Mouse (Mus musculus) right cerebral cortex, adult 18-20 months (tissue): ENCODE measurements around the gene St6galnac5.
"Not testable (repeated sequence)": the region's sequence is repeated elsewhere in the genome, so short reads cannot be mapped to it uniquely, and the experiment has no call there.

Experiments used
- DNase-seq: peaks from one replicate; pipeline ENCODE4 v3.0.0; 2022; ENCODE audit warnings: mixed read lengths

The St6galnac5 gene

DNA sequence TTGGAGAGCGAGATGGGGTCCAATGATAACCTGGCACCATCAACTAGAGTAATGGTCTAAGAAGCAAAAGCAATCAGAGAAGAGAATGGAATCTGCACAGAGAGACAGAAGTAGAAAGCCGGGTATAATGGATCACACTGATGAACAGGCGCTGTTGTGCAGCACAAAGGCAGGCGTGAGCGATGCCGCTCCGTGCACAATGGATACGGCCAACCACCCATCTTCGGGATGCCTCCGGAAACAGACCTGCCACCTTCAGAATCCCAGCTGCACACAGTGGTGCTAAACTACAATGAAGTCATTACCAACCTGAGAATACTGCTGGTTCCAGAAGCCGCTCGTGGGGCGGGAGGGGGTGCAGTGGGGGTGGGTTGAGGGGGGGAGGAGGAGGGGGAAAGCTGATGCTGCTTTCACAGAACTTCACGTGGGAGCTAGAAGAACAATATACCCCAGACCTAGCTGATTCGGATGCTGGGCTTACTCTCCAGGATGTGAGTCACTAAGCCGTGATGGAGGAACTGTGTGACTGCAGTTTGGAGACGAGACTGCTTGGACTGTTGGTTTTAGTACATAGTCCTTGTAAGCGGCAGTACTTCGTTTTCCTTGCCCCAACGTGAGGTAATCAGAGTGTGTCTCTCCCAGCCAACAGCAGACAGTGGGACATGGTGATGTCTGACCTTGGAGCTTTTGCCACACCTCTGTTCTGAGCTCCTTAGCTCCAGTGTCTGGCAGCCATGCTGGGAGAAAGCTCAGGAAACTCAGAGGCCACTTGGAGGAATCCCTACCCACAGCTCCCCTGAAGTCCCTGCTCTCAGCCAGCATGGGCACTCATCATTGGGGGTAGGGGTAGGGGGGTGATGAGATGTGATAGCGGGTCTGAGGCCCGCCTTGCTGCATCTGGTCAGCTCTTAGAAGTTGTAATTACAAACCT, 115.7 kb downstream of the St6galnac5 start:
- DNase-seq: peak; percentile 25

DNA sequence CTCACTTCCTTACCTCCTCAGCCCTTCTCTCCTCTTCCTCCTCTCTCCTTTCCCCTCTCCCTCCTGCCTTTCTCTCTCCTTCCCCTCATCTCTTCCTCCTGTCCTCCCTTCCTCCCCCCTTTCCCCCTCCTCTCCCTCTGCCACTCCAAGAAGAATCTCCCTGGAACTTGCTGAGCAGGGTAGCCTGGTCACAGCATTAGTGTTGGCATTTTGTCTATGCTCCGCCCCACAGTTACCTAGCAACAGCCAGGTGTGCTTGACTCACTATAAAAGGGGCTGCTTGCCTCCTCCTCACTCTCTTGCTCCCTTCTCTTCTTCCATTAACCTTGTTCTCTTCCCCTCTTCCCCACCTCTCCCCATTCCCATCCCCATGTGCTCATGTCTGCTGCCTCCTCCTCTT, 120.1 kb downstream of the St6galnac5 start:
- no peak for DNase-seq

GRCm38 (mm10) chr3:152861450-152861849, 120.6 kb downstream of the St6galnac5 start:
- DNase-seq: no peak

GRCm38 (mm10) chr3:152856095-152856494, 126.0 kb downstream of the St6galnac5 start:
- DNase-seq: no peak

DNA sequence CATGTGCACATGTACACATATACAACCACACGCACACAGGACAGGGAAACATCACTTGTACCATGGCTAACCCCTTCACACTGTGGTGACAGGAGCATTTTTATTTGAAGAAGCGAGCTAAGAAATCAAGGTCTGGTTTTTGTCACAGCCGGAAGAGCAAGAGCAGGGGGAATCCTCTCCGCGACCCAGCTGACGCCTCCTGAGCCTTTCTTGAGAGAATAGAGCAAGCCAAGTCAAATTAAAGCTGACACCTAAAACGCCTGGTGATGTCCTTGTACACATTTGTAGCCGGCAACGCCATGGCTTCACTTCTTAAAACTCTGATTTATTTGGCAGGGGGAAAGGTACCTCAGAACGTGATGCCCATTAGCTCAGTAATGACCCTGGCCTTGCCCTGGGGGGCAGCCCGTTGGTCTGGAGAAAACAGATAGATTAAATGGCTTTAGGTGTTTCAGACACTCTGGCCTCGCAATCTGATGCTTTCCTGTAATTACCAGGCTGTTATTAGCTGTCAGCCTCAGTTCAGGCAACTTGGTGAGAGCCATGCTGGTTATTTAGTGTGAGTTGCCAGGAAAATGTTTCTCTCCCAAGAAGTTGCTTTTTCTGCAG, 126.9 kb downstream of the St6galnac5 start:
- no peak for DNase-seq

- DNase-seq: no peak
These were observed 138.1 kb downstream of the St6galnac5 start for GRCm38 (mm10) chr3:152843925-152844324.

DNA sequence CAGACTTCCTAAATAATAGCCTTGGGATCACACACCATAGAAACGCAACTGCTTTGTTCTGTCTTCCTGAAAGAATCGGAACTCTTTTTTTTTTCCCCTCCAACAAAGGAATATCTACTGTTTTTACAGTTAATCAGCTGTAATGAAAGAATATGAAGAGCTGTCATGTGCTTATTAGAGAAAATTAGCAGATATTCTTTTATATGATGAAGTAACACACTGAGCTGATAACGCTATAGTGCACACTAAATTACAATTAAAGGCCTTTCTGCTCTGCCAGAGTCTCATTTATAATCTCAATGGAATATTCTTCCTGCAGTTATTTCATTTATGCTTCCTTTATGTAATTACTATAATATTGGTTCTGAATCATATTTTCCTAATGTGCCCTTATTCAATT, 139.4 kb downstream of the St6galnac5 start:
- no peak for DNase-seq

DNA sequence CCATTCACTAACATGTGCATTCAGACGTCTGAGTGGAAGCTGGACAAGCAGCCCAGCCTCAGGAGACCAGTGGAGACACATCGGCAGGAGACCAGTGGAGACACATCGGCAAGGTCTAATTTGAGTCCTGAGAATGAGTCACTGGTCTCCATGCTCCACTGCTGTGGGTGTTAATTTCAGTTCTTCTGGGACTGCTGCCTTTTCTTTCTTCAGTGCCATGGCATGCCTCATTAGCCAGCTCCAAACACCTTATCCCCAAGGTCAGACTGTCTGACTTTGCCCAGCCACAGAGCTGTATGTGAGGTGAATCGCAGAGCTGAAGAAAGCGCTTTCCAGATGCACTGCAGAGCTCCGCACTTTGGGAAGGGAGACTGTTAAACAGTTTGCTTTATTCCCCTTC, 140.8 kb downstream of the St6galnac5 start:
- DNase-seq: peak; percentile 17

GRCm38 (mm10) chr3:152837938-152838337, 144.1 kb downstream of the St6galnac5 start:
- peak; percentile 46 for DNase-seq

GRCm38 (mm10) chr3:152837407-152837806, 144.6 kb downstream of the St6galnac5 start:
- no peak for DNase-seq

DNA sequence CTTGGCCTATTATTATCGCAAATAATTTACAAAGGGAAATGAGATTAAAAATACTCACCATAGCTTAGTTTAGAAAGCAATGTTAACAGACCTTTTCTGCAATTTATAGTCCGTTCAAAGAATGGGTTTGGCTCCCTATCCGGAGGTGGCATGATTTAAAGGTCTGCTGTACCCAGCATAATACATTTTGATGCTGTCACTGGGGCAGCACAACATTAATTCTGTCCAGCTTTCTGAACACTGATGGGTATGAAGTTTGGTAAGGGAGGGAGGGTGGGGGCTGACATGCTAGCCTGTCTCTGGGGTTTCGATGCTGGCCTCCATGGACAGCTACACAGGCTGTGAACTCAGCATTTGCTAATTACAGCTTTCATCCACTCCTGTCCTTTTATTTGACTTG, 149.6 kb downstream of the St6galnac5 start:
- DNase-seq: no peak

DNA sequence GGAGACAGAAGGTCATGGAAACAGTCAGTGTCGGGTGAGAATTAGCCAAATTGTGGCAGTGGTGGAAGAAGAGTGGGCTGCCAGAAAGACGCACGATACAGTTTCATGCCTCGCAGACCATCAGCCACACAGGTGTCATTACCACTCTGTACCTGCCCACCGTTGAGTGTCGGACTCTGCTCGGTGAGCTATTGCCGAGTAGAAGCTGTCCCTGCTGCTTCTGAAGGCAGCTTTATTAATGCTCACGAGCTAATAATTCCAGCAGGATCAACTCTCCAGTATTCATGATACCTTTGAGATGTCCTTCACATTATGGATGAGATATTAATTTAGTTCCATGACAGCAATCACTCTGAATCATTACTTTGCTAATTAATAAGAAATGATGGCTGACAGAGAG, 150.1 kb downstream of the St6galnac5 start:
- no peak for DNase-seq

DNA sequence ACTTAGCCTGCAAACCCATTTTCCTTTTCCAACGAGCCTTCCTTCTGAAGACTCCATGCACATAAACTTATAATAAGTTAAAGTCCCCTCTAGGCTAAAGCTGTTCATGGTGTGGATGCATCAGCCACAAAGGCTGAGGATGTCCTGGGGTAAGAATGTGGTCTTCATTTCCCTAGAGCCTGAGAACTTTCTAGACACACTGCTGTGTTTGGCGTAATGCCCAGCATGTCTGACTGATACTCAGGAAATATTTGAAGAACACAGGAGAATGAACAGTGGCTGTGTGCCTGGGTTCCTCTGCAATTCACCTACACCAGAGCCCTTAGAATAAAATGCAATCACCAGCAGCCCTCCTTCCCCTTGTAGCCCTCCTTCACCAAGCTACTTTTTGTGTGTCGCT, 150.7 kb downstream of the St6galnac5 start:
- DNase-seq: no peak

DNA sequence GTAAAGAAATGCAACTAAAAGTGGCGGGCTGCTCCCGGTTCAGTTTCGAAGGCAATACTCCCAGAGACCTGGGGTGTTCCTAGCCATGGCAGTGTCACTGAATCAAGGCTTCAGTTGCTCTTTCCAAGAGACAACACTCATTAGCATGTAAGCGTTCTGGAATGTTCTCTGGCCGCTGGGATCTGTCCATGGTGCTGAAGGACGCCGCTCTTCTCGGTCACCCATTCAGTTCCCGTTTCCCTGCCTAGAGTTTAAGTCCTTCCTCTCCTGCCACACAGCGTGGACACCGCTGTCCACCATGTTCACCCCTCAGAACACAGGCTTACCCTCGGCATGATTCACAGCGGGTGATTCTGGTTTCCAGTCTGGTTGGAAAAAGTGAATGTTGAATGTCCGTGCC, 160.8 kb downstream of the St6galnac5 start:
- DNase-seq: no peak

- no peak for DNase-seq
These were observed 161.6 kb downstream of the St6galnac5 start for GRCm38 (mm10) chr3:152820406-152820805.

- DNase-seq: no peak
These were observed 166.9 kb downstream of the St6galnac5 start for GRCm38 (mm10) chr3:152815110-152815509.

- DNase-seq: no peak
These were observed 168.1 kb downstream of the St6galnac5 start for GRCm38 (mm10) chr3:152813905-152814304.

GRCm38 (mm10) chr3:152799738-152800431, 182.2 kb downstream of the St6galnac5 start:
- peak; percentile 30 for DNase-seq

- DNase-seq: no peak
These were observed 184.7 kb downstream of the St6galnac5 start for GRCm38 (mm10) chr3:152797354-152797753.

- DNase-seq: no peak
These were observed 185.8 kb downstream of the St6galnac5 start for GRCm38 (mm10) chr3:152796216-152796615.

DNA sequence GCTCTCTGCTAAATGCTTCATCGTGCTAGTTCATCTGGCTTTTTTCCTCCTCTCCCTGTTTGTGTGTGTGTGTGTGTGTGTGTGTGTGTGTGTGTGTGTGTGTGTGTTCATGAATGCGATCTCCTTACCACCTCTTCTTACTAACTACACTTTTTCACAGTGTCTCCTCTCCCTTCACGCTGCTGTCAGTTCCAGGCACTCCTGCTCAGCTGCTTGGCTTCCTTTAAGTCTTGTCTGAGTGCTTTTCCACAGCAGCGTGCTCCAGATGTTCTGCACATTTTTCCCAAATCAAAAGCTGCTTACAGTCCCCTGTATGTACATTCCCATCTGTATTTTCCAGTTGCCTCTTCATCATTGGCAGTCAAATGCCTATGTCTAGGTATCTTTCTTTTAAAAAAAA, 189.0 kb downstream of the St6galnac5 start:
- DNase-seq: no peak

DNA sequence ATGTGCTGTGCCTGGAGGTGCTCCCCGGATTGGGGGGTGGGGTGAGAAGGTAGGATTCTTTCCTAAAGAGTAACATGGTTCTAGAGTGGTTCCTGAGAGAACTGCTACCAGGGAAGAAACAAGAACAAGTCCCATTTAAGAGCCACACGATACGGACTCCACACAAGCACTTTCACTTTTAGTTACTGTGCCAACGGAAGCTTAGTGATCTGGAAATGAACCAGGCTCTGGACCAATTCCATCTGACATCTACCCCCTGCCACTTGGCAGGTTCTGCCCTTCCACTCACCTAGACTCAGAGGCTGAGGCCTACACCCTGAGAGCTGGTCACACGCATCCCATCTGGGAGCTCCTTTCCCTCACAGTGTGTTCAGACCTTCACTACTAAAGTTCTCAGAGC, 189.4 kb downstream of the St6galnac5 start:
- DNase-seq: no peak

GRCm38 (mm10) chr3:152788301-152788953, 193.6 kb downstream of the St6galnac5 start:
- not testable (repeated sequence) for DNase-seq
